Mouse (Mus musculus) CH12.LX (cell line): ENCODE data around the gene Cnnm2. TPM values are rescaled to one million over a fixed set of nuclear protein-coding genes. Genes with fewer than 3 reads are reported as not detected.

Source experiments
- DNase-seq: peaks from one replicate; pipeline ENCODE4 v3.0.0-alpha.2; 2013; ENCODE audit errors: extremely low read depth
- H3K27ac ChIP-seq: 2 replicates; pipeline ENCODE4 v1.5.1; 2012; ENCODE audit warnings: low read depth, mild to moderate bottlenecking, control low read depth, moderate library complexity; ENCODE audit not compliant: insufficient read depth
- H3K27me3 ChIP-seq: replicated peaks from 2 replicates; pipeline ENCODE3; 2012; ENCODE audit warnings: inconsistent platforms
- H3K36me3 ChIP-seq, 2 experiments: replicated peaks in 1 of 2; 2 replicates each; pipeline versions ENCODE3 to v1.6.1; 2012; ENCODE audit warnings: inconsistent platforms in 1 of 2, low read length in 1 of 2, mild to moderate bottlenecking in 1 of 2, mixed read lengths in 1 of 2, moderate library complexity in 1 of 2; ENCODE audit not compliant: control insufficient read depth in 1 of 2, insufficient read depth in 1 of 2
- H3K4me1 ChIP-seq, 2 experiments: 2 replicates each; pipeline ENCODE4 v1.6.1; 2012; ENCODE audit warnings: inconsistent platforms in 1 of 2, moderate library complexity in 1 of 2; ENCODE audit not compliant: insufficient read depth in 2 of 2, control insufficient read depth in 1 of 2
- H3K4me2 ChIP-seq: 2 replicates; pipeline ENCODE4 v1.6.1; 2012; ENCODE audit warnings: low read depth, mild to moderate bottlenecking, control low read depth; ENCODE audit not compliant: poor library complexity, insufficient read depth, severe bottlenecking
- H3K4me3 ChIP-seq, 3 experiments: fragments of 150-350 bp in 1 of 3; sonication (generic) in 1 of 3; replicated peaks in 1 of 3; 2 replicates each; pipeline versions ENCODE3 to v1.5.1; 2011 to 2012; ENCODE audit warnings: low read depth in 2 of 3, low read length in 2 of 3, mild to moderate bottlenecking in 2 of 3, moderate library complexity in 2 of 3, control low read depth in 1 of 3, improper control_type of control experiment in 1 of 3, inconsistent platforms in 1 of 3, mixed read lengths in 1 of 3; ENCODE audit not compliant: poor library complexity in 1 of 3
- H3K79me2 ChIP-seq: replicated peaks from 2 replicates; pipeline ENCODE4 v1.6.1; 2012; ENCODE audit warnings: mild to moderate bottlenecking, moderate library complexity; ENCODE audit not compliant: control insufficient read depth, poor library complexity, insufficient read depth, severe bottlenecking; ENCODE audit errors: extremely low read depth
- H3K9ac ChIP-seq: 2 replicates; pipeline ENCODE4 v1.6.1; 2012; ENCODE audit warnings: low read depth, mild to moderate bottlenecking, control low read depth, moderate library complexity; ENCODE audit not compliant: insufficient read depth
- H3K9me3 ChIP-seq: replicated peaks from 2 replicates; pipeline ENCODE3; 2012; ENCODE audit warnings: low read length, inconsistent platforms, mixed read lengths
- BHLHE40 ChIP-seq: IDR thresholded peaks from 2 replicates; pipeline ENCODE4 v1.6.1; 2011; ENCODE audit warnings: mild to moderate bottlenecking, low read depth, low read length, improper control_type of control experiment
- CHD1 ChIP-seq: IDR thresholded peaks from 2 replicates; pipeline ENCODE4 v1.6.1; 2012; ENCODE audit warnings: low read depth, low read length, improper control_type of control experiment, inconsistent platforms
- CHD2 ChIP-seq: IDR thresholded peaks from 2 replicates; pipeline ENCODE4 v1.6.1; 2011; ENCODE audit warnings: low read length, improper control_type of control experiment
- ELF1 ChIP-seq: IDR thresholded peaks from 2 replicates; pipeline ENCODE4 v1.6.1; 2014; ENCODE audit warnings: low read depth, mild to moderate bottlenecking, inconsistent platforms, low read length, improper control_type of control experiment
- EP300 ChIP-seq: IDR thresholded peaks from 2 replicates; pipeline ENCODE4 v1.6.1; 2011; ENCODE audit warnings: low read length, improper control_type of control experiment
- ETS1 ChIP-seq: conservative IDR thresholded peaks from 2 replicates; pipeline ENCODE4 v1.6.1; 2012; ENCODE audit warnings: low read depth, mild to moderate bottlenecking, inconsistent platforms, low read length, improper control_type of control experiment, moderate library complexity
- GABPA ChIP-seq: IDR thresholded peaks from 2 replicates; pipeline ENCODE4 v1.6.1; 2012; ENCODE audit warnings: low read depth, low read length, improper control_type of control experiment, inconsistent platforms; ENCODE audit not compliant: insufficient replicate concordance
- JUN ChIP-seq: IDR thresholded peaks from 2 replicates; pipeline ENCODE4 v1.6.1; 2011; ENCODE audit warnings: low read depth, mild to moderate bottlenecking, low read length, improper control_type of control experiment, moderate library complexity; ENCODE audit not compliant: insufficient read depth
- JUND ChIP-seq: conservative IDR thresholded peaks from 2 replicates; pipeline ENCODE4 v1.6.1; 2011; ENCODE audit warnings: low read depth, low read length, improper control_type of control experiment
- KAT2A ChIP-seq: IDR thresholded peaks from 2 replicates; pipeline ENCODE4 v1.6.1; 2012; ENCODE audit warnings: low read length, improper control_type of control experiment, inconsistent platforms; ENCODE audit not compliant: insufficient replicate concordance
- MAFK ChIP-seq: IDR thresholded peaks from 2 replicates; pipeline ENCODE4 v1.6.1; 2011; ENCODE audit warnings: low read length, improper control_type of control experiment; ENCODE audit not compliant: insufficient replicate concordance
- MAZ ChIP-seq: IDR thresholded peaks from 2 replicates; pipeline ENCODE4 v1.6.1; 2012; ENCODE audit warnings: low read depth, mild to moderate bottlenecking, inconsistent platforms, low read length, improper control_type of control experiment, moderate library complexity
- MEF2A ChIP-seq: IDR thresholded peaks from 2 replicates; pipeline ENCODE4 v1.6.1; 2014; ENCODE audit warnings: low read depth, mild to moderate bottlenecking, inconsistent platforms, low read length, improper control_type of control experiment, borderline replicate concordance
- MYC ChIP-seq: IDR thresholded peaks from 2 replicates; pipeline ENCODE4 v1.6.1; 2011; ENCODE audit warnings: low read depth, mild to moderate bottlenecking, improper control_type of control experiment, low read length
- NELFE ChIP-seq: IDR thresholded peaks from 2 replicates; pipeline ENCODE4 v1.6.1; 2011; ENCODE audit warnings: low read depth, low read length, improper control_type of control experiment
- POLR2A ChIP-seq: IDR thresholded peaks from 2 replicates; pipeline ENCODE4 v1.6.1; 2011; ENCODE audit warnings: low read depth, mild to moderate bottlenecking, improper control_type of control experiment, low read length
- POLR2AphosphoS2 ChIP-seq: IDR thresholded peaks from 2 replicates; pipeline ENCODE4 v1.6.1; 2011; ENCODE audit warnings: low read depth, low read length, improper control_type of control experiment
- RAD21 ChIP-seq: IDR thresholded peaks from 2 replicates; pipeline ENCODE4 v1.6.1; 2011; ENCODE audit warnings: low read depth, mild to moderate bottlenecking, low read length, improper control_type of control experiment, moderate library complexity
- RCOR1 ChIP-seq: conservative IDR thresholded peaks from 2 replicates; pipeline ENCODE4 v1.6.1; 2012; ENCODE audit warnings: low read depth, mild to moderate bottlenecking, inconsistent platforms, low read length, improper control_type of control experiment
- SIN3A ChIP-seq: IDR thresholded peaks from 2 replicates; pipeline ENCODE4 v1.6.1; 2012; ENCODE audit warnings: low read length, improper control_type of control experiment, inconsistent platforms
- SMC3 ChIP-seq: IDR thresholded peaks from 2 replicates; pipeline ENCODE4 v1.6.1; 2011; ENCODE audit warnings: low read depth, low read length, improper control_type of control experiment
- USF1 ChIP-seq: IDR thresholded peaks from 2 replicates; pipeline ENCODE4 v1.6.1; 2014; ENCODE audit warnings: low read depth, mild to moderate bottlenecking, inconsistent platforms, low read length, improper control_type of control experiment
- ZC3H11A ChIP-seq: IDR thresholded peaks from 2 replicates; pipeline ENCODE4 v1.6.1; 2012; ENCODE audit warnings: low read depth, mild to moderate bottlenecking, inconsistent platforms, low read length, improper control_type of control experiment
- ZKSCAN1 ChIP-seq: IDR thresholded peaks from 2 replicates; pipeline ENCODE4 v1.6.1; 2012; ENCODE audit warnings: low read depth, inconsistent platforms, low read length, improper control_type of control experiment, borderline replicate concordance
- ZMIZ1 ChIP-seq: IDR thresholded peaks from 2 replicates; pipeline ENCODE4 v1.6.1; 2012; ENCODE audit warnings: low read depth, mild to moderate bottlenecking, inconsistent platforms, low read length, improper control_type of control experiment
- ZNF384 ChIP-seq: IDR thresholded peaks from 2 replicates; pipeline ENCODE4 v1.6.1; 2012; ENCODE audit warnings: low read depth, low read length, improper control_type of control experiment, inconsistent platforms
- dilution Hi-C: fragments of 300-500 bp; cut with MboI; formaldehyde crosslinking; loops from 2 replicates; pipeline ENCODE4 v1.14.3; 2020; ENCODE audit warnings: low sequenced_read_pairs; ENCODE audit not compliant: extremely low pct_unique_long_range_greater_than_20kb, extremely low pct_ligation_motif_present
- in situ Hi-C: fragments of 300-500 bp; cut with MboI; formaldehyde crosslinking; loops from 3 replicates; pipeline ENCODE4 v1.14.3; 2019; ENCODE audit warnings: low sequenced_read_pairs, low pct_ligation_motif_present, low pct_unique_long_range_greater_than_20kb, mixed read lengths
- polyA plus RNA-seq: library from polyadenylated mRNA; unstranded; fragments of >175 nt; gene quantifications from 2 replicates; pipeline ENCODE4 v1.2.1, GENCODE M21; 2012; ENCODE audit warnings: low read depth; ENCODE audit not compliant: insufficient read length
- total RNA-seq, 2 experiments: library from RNA; depleted of rRNA; stranded (reverse); fragments of 300-350 nt in 1 of 2; fragments of >200 nt in 1 of 2; gene quantifications; 2 replicates each; pipeline ENCODE4 v1.2.3; 2012 to 2014

Gene Cnnm2
- total and polyA plus RNA-seq, 3 experiments: 1.8 to 3.7 (median 2.6) TPM

- in situ Hi-C loops: no loop called here
These were observed 165.6 kb downstream of the Cnnm2 start for GRCm38 (mm10) chr19:46926951-46927350.

GRCm38 (mm10) chr19:46928136-46928535 lies 166.7 kb downstream of the Cnnm2 start:
- Histone ChIP-seq H3K4me3 (no peak overlapping the region), H3K27me3 (no peaks in the 10 kb centered on the region), H3K36me3 (peaks cover under 1 to 30% of the 10 kb centered on the region in 2 experiments), H3K4me1 (peaks cover 0 to 25% of the 10 kb centered on the region in 2 experiments; a peak in 3 of 4 replicates), H3K4me2 (no peak overlapping the region)
- dilution Hi-C loops: no loop called here
- DNase-seq: no peak
- TF ChIP-seq NELFE (no peak), CHD2 (no peak), MAFK (no peak), ELF1 (no peak), MAZ (no peak), POLR2AphosphoS2 (no peak), ZMIZ1 (no peak), JUND (no peak)
- TF ChIP-seq, all 38 proteins: peak for 0
- no peak overlapping the region for H3K27ac ChIP-seq
- no peaks in the 10 kb centered on the region for H3K9me3 ChIP-seq
- in situ Hi-C loops: no loop called here
- no peaks in the 10 kb centered on the region for H3K79me2 ChIP-seq
- H3K9ac ChIP-seq: no peak overlapping the region

More at GRCm38 (mm10) chr19:46926951-46927350, 165.6 kb downstream of the Cnnm2 start:
- no peak overlapping the region for H3K4me3 ChIP-seq
- H3K27ac ChIP-seq: no peak overlapping the region
- peak; percentile 3 for DNase-seq
- peak overlapping the region; percentile 44; the same call in 1 of the 2 replicates for H3K9ac ChIP-seq
- peaks cover 0 to 25% of the 10 kb centered on the region in 2 experiments; a peak in 3 of 4 replicates for H3K4me1 ChIP-seq
- peaks cover 4 to 33% of the 10 kb centered on the region in 2 experiments for H3K36me3 ChIP-seq
- dilution Hi-C loops: no loop called here
- no peaks in the 10 kb centered on the region for H3K9me3 ChIP-seq
- H3K4me2 ChIP-seq: peak overlapping the region; percentile 67
- TF ChIP-seq NELFE (no peak), SIN3A (0 out of 2 replicates have a peak, but pooled peaks have one; percentile 27), POLR2AphosphoS2 (no peak), MAFK (no peak), CHD2 (no peak), ETS1 (0 out of 2 replicates have a peak, but pooled peaks have one; percentile 21), SMC3 (no peak), ZNF384 (no peak; the same call in 1 of the 2 replicates), EP300 (0 out of 2 replicates have a peak, but pooled peaks have one; percentile 16), ZC3H11A (no peak), CHD1 (no peak), RCOR1 (no peak), RAD21 (no peak), GABPA (no peak), ZMIZ1 (no peak), MEF2A (no peak), BHLHE40 (no peak), POLR2A (no peak), USF1 (no peak), KAT2A (no peak), ZKSCAN1 (no peak), MYC (no peak), ELF1 (no peak), JUN (no peak)
- TF ChIP-seq, all 38 proteins: peak for 3
- H3K79me2 ChIP-seq: no peaks in the 10 kb centered on the region
- H3K27me3 ChIP-seq: no peaks in the 10 kb centered on the region
